9 mouse cellular contexts compared by ENCODE assay signal in the genomic region with DNA sequence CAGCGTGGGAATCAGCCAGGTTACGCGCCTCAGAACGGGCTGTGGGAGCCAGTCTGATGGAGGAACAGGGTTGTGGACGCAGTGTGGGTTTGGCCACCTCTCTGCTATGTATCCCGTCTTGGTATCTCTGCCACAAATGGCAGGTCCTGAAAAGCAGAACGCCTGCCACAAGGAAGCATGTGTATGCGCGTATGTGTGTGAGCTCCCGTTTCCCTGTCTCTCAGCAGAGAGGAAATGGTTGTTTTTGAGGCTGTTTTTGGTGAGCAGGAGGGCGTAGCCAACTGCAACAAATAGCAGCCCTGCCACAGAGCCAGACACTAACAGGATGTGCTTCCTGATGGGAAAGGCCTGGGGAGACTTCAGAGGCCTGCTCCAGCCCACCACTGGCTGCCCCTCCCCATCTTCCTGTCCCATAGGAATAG. TPM values are rescaled to one million over a fixed set of nuclear protein-coding genes. Genes with fewer than 3 reads are reported as not detected.
DNase-seq lines count a peak whose midpoint lies in the region; ATAC-seq and TF ChIP-seq lines count a peak whose summit lies in the region.
"Had no signal": no experiment of that assay in that cellular context is flagged by ENCODE, and none has a peak within 500 bp of the region (broad histone marks: within the 10 kb centered on the region; RNA-seq: fewer than 3 reads in every experiment).

No protein-coding gene starts in this region.

- peak; percentile 92 for TF ChIP-seq EP300 in heart, adult 2 months (IDR thresholded peaks at IDR 0.05; ENCODE audit: insufficient read depth, low read depth, low read length)
- no peak for TF ChIP-seq EP300 in liver, postnatal 0 days (IDR thresholded peaks at IDR 0.05; ENCODE audit: low read depth)

- H3K27me3 ChIP-seq in spleen, adult 2 months (ENCODE audit: control insufficient read depth, insufficient read depth, low read length), result no peaks in the 10 kb centered on the region
- H3K27me3 ChIP-seq in heart, adult 2 months (ENCODE audit: control insufficient read depth, insufficient read depth, low read length), result no peaks in the 10 kb centered on the region
- H3K27me3 ChIP-seq in liver, postnatal 0 days (ENCODE audit: insufficient read depth, low read length), result no peaks in the 10 kb centered on the region
- no peaks in the 10 kb centered on the region for H3K27me3 ChIP-seq in stomach, embryonic 16.5 days (ENCODE audit: control insufficient read depth, insufficient read depth, low read length)

- TF ChIP-seq POLR2A in spleen, adult 2 months (IDR thresholded peaks at IDR 0.05; ENCODE audit: low read depth, low read length), result no peak
- peak; percentile 100 for TF ChIP-seq POLR2A in heart, adult 2 months (IDR thresholded peaks at IDR 0.05; ENCODE audit: insufficient read depth, low read depth, low read length)

- no peaks in the 10 kb centered on the region for H3K9me3 ChIP-seq in liver, postnatal 0 days (ENCODE audit: low read length)
- no peaks in the 10 kb centered on the region for H3K9me3 ChIP-seq in stomach, embryonic 16.5 days (replicated peaks; ENCODE audit: control insufficient read depth, low read length)

- 69% methylated on average over 11 of the region's 11 CpGs for WGBS in spleen, adult 2 months
- WGBS in heart, adult 2 months, result 30% methylated on average over 11 of the region's 11 CpGs
- 52% methylated on average over 11 of the region's 11 CpGs for WGBS in liver, postnatal 0 days (ENCODE audit: insufficient replicate concordance)
- WGBS in stomach, embryonic 16.5 days, result 59% methylated on average over 11 of the region's 11 CpGs

- no peak for TF ChIP-seq CTCF in spleen, adult 2 months (IDR thresholded peaks at IDR 0.05; ENCODE audit: extremely low read depth, insufficient read depth, insufficient read length, insufficient replicate concordance)
- TF ChIP-seq CTCF in heart, adult 2 months (IDR thresholded peaks at IDR 0.05), result no peak
- TF ChIP-seq CTCF in liver, postnatal 0 days (IDR thresholded peaks at IDR 0.05; ENCODE audit: low read depth), result no peak

- peaks cover 3% of the 10 kb centered on the region for H3K79me2 ChIP-seq in heart, adult 2 months (replicated peaks; ENCODE audit: control insufficient read depth, insufficient read depth, low read length)

- peak overlapping the region; percentile 45 for H3K4me2 ChIP-seq in liver, postnatal 0 days (ENCODE audit: low read depth, low read length)
- peak overlapping the region; percentile 41 for H3K4me2 ChIP-seq in stomach, embryonic 16.5 days (ENCODE audit: low read depth, low read length)

- no peak for DNase-seq in spleen, adult 2 months (ENCODE audit: low read depth in 1 of 2, low spot score in 2 of 2)
- DNase-seq in spleen, postnatal 4 days (ENCODE audit: low spot score in 2 of 2), result no peak
- peak; percentile 85 to 87 for DNase-seq in heart, adult 2 months
- DNase-seq in kidney, adult 11 months, result peak; percentile 84
- no peak for DNase-seq in liver, postnatal 0 days
- no peak for DNase-seq in cerebellum, adult 8-10 months
- DNase-seq in left cerebral cortex, postnatal 14 days (ENCODE audit: low spot score in 2 of 2), result no peak

- intact Hi-C loops in heart, adult 2 months (cut with DNase I), result loop anchor here (1.0 kb wide), 1 partner anchor 17 kb away; no protein-coding TSS in a partner anchor
- intact Hi-C loops in left cerebral cortex, postnatal 14 days (cut with DNase I), result no loop called here

- H3K4me1 ChIP-seq in spleen, adult 2 months (ENCODE audit: control insufficient read depth, insufficient read depth, insufficient read length), result no peaks in the 10 kb centered on the region
- peaks cover 28% of the 10 kb centered on the region for H3K4me1 ChIP-seq in heart, adult 2 months (ENCODE audit: control insufficient read depth, insufficient read depth, low read length)
- H3K4me1 ChIP-seq in liver, postnatal 0 days (ENCODE audit: insufficient read depth), result peaks cover under 1% of the 10 kb centered on the region
- H3K4me1 ChIP-seq in stomach, embryonic 16.5 days (ENCODE audit: control insufficient read depth, insufficient read depth, low read length), result peaks cover 42% of the 10 kb centered on the region

- no peak; the same call in 1 of the 2 replicates for ATAC-seq in liver, postnatal 0 days
- no peak for ATAC-seq in stomach, embryonic 16.5 days (ENCODE audit: insufficient read depth, low FRiP score)

- peak overlapping the region; percentile 45 for H3K4me3 ChIP-seq in spleen, adult 2 months (ENCODE audit: extremely low read depth, insufficient read depth, insufficient read length)
- H3K4me3 ChIP-seq in heart, adult 2 months, result peak overlapping the region; percentile 81
- H3K4me3 ChIP-seq in liver, postnatal 0 days (ENCODE audit: low read depth, low read length), result peak overlapping the region; percentile 48
- peak overlapping the region; percentile 43 for H3K4me3 ChIP-seq in stomach, embryonic 16.5 days (replicated peaks; ENCODE audit: low read length)

- H3K36me3 ChIP-seq in spleen, adult 2 months (ENCODE audit: control insufficient read depth, insufficient read depth, low read length), result peaks cover 4% of the 10 kb centered on the region
- H3K36me3 ChIP-seq in heart, adult 2 months (ENCODE audit: control insufficient read depth, insufficient read depth, low read length), result 0 out of 2 replicates have a peak, but pooled peaks cover 2% of the 10 kb centered on the region
- H3K36me3 ChIP-seq in liver, postnatal 0 days (replicated peaks; ENCODE audit: insufficient read depth, low read length), result no peaks in the 10 kb centered on the region
- H3K36me3 ChIP-seq in stomach, embryonic 16.5 days (ENCODE audit: control insufficient read depth, insufficient read depth, low read length), result no peaks in the 10 kb centered on the region

- peak overlapping the region; percentile 90 for H3K9ac ChIP-seq in heart, adult 2 months (ENCODE audit: low read depth, low read length)
- H3K9ac ChIP-seq in liver, postnatal 0 days (replicated peaks), result peak overlapping the region; percentile 60
- peak overlapping the region; percentile 69 for H3K9ac ChIP-seq in stomach, embryonic 16.5 days (ENCODE audit: low read length)

- H3K27ac ChIP-seq in spleen, adult 2 months (ENCODE audit: insufficient read depth, low read length), result peak overlapping the region; percentile 75
- peak overlapping the region; percentile 99 for H3K27ac ChIP-seq in heart, adult 2 months
- H3K27ac ChIP-seq in liver, postnatal 0 days (ENCODE audit: low read depth), result peak overlapping the region; percentile 67
- H3K27ac ChIP-seq in stomach, embryonic 16.5 days (ENCODE audit: low read length), result peak overlapping the region; percentile 97

RNA-seq across cellular contexts. Expression of a gene that starts 2.4 kb away (rescaled TPM):
- 37.6 and 46.7 TPM in 2 replicates for polyA plus RNA-seq in spleen, adult 2 months (2012; rRNA removed)
- 10 to 100 TPM; 40.0 to 45.1 TPM for total RNA-seq in heart, adult 2 months (2021)
- polyA plus RNA-seq in heart, adult 2 months (2012; rRNA removed), result 77.3 and 82.0 TPM in 2 replicates
- polyA plus RNA-seq in liver, postnatal 0 days (2015; fragmentation: Nextera tagmentation; extraction: Ambion mirVana), result 8.3 and 9.4 TPM in 2 replicates
- polyA plus RNA-seq in stomach, embryonic 16.5 days (2015; fragmentation: Nextera tagmentation; extraction: Ambion mirVana), result 24.1 and 25.2 TPM in 2 replicates
- 10 to 100 TPM in 1 of 2 experiments, 1 to 10 TPM in 1; 9.5 to 11.9 TPM for total RNA-seq in left cerebral cortex, postnatal 14 days (2021)

RNA-seq across cellular contexts. Expression of a gene that starts 34.8 kb away (rescaled TPM):
- 20.7 and 22.6 TPM in 2 replicates for polyA plus RNA-seq in spleen, adult 2 months (2012; rRNA removed)
- total RNA-seq in heart, adult 2 months (2021), result 10 to 100 TPM; 12.1 to 13.5 TPM
- 12.7 and 15.5 TPM in 2 replicates for polyA plus RNA-seq in heart, adult 2 months (2012; rRNA removed)
- polyA plus RNA-seq in liver, postnatal 0 days (2015; fragmentation: Nextera tagmentation; extraction: Ambion mirVana), result 5.3 and 5.7 TPM in 2 replicates
- 38.9 and 39.9 TPM in 2 replicates for polyA plus RNA-seq in stomach, embryonic 16.5 days (2015; fragmentation: Nextera tagmentation; extraction: Ambion mirVana)
- 10 to 100 TPM; 29.8 to 32.3 TPM for total RNA-seq in left cerebral cortex, postnatal 14 days (2021)

RNA-seq across cellular contexts. Expression of a gene that starts 39.6 kb away (rescaled TPM):
- not detected in 2 replicates for polyA plus RNA-seq in spleen, adult 2 months (2012; rRNA removed)
- 1 to 10 TPM; 5.4 to 5.8 TPM for total RNA-seq in heart, adult 2 months (2021)
- 0.16 and 0.26 TPM in 2 replicates for polyA plus RNA-seq in heart, adult 2 months (2012; rRNA removed)
- not detected in 2 replicates for polyA plus RNA-seq in liver, postnatal 0 days (2015; fragmentation: Nextera tagmentation; extraction: Ambion mirVana)
- 0.50 and 0.56 TPM in 2 replicates for polyA plus RNA-seq in stomach, embryonic 16.5 days (2015; fragmentation: Nextera tagmentation; extraction: Ambion mirVana)
- 1 to 10 TPM; 1.9 to 2.3 TPM for total RNA-seq in left cerebral cortex, postnatal 14 days (2021)
- total RNA-seq: ES-E14 had no signal

RNA-seq across cellular contexts. Expression of a gene that starts 52.2 kb away (rescaled TPM):
- 27.0 and 29.9 TPM in 2 replicates for polyA plus RNA-seq in spleen, adult 2 months (2012; rRNA removed)
- total RNA-seq in heart, adult 2 months (2021), result 10 to 100 TPM; 25.4 to 28.5 TPM
- polyA plus RNA-seq in heart, adult 2 months (2012; rRNA removed), result 24.6 and 31.3 TPM in 2 replicates
- polyA plus RNA-seq in liver, postnatal 0 days (2015; fragmentation: Nextera tagmentation; extraction: Ambion mirVana), result 7.3 and 8.6 TPM in 2 replicates
- polyA plus RNA-seq in stomach, embryonic 16.5 days (2015; fragmentation: Nextera tagmentation; extraction: Ambion mirVana), result 21.4 and 24.7 TPM in 2 replicates
- total RNA-seq in left cerebral cortex, postnatal 14 days (2021), result 10 to 100 TPM; 49.7 to 52.2 TPM

Comparison
In these comparisons a context has a peak if more than half of its experiments do, and no peak if none do; other contexts are left out.
1. DNase-seq: peak in heart, adult 2 months (2 of 2) and kidney, adult 11 months (single experiment); none in spleen, adult 2 months (0 of 2), spleen, postnatal 4 days (0 of 2), liver, postnatal 0 days (single experiment), cerebellum, adult 8-10 months (single experiment) and left cerebral cortex, postnatal 14 days (0 of 2).
2. Peak in every context shown above with its lines, with median percentiles within 50 percentile points of each other: H3K27ac ChIP-seq, H3K4me3 ChIP-seq and H3K9ac ChIP-seq.